Mouse (Mus musculus): ENCODE measurements around the gene Tgfb1i1.

The Tgfb1i1 gene

GRCm38 (mm10) chr7:128244410-128245025 lies 2.1 kb upstream of the Tgfb1i1 start:
- no peak for DNase-seq (ENCODE audit: low spot score in 2 of 2)

GRCm38 (mm10) chr7:128245547-128245946 lies 1.1 kb upstream of the Tgfb1i1 start:
- DNase-seq (ENCODE audit: low spot score in 2 of 2): no peak

- DNase-seq (ENCODE audit: low spot score in 2 of 2): peak; percentile 84 to 89
These were observed 831 bp downstream of the Tgfb1i1 start for GRCm38 (mm10) chr7:128247443-128247842.

- no peak for DNase-seq (ENCODE audit: low spot score in 2 of 2)
These were observed 1.8 kb downstream of the Tgfb1i1 start for GRCm38 (mm10) chr7:128248081-128249042.

GRCm38 (mm10) chr7:128249998-128250397 lies 3.4 kb downstream of the Tgfb1i1 start:
- DNase-seq (ENCODE audit: low spot score in 2 of 2): no peak

- no peak for DNase-seq (ENCODE audit: low spot score in 2 of 2)
These were observed 5.3 kb downstream of the Tgfb1i1 start for GRCm38 (mm10) chr7:128251946-128252345.

GRCm38 (mm10) chr7:128252609-128253008 lies 6.0 kb downstream of the Tgfb1i1 start:
- DNase-seq (ENCODE audit: low spot score in 2 of 2): no peak

- DNase-seq (ENCODE audit: low spot score in 2 of 2): no peak
These were observed 8.4 kb downstream of the Tgfb1i1 start for GRCm38 (mm10) chr7:128254978-128255377.

- DNase-seq (ENCODE audit: low spot score in 2 of 2): no peak
These were observed 9.1 kb downstream of the Tgfb1i1 start for GRCm38 (mm10) chr7:128255757-128256156.

GRCm38 (mm10) chr7:128256783-128257334 lies 10.2 kb downstream of the Tgfb1i1 start:
- DNase-seq (ENCODE audit: low spot score in 2 of 2): peak in 1 of 2 experiments; percentile 28

- no peak for DNase-seq (ENCODE audit: low spot score in 2 of 2)
These were observed 18.8 kb downstream of the Tgfb1i1 start, which contains the start of gene Slc5a2 for GRCm38 (mm10) chr7:128265411-128265810. TSS of gene Slc5a2 (plus strand) at chr7:128265657.

- DNase-seq (ENCODE audit: low spot score in 2 of 2): no peak
These were observed 19.4 kb downstream of the Tgfb1i1 start for GRCm38 (mm10) chr7:128266056-128266455.

- no peak for DNase-seq (ENCODE audit: low spot score in 2 of 2)
These were observed 20.8 kb downstream of the Tgfb1i1 start for GRCm38 (mm10) chr7:128267391-128267790.

GRCm38 (mm10) chr7:128267813-128268212 lies 21.2 kb downstream of the Tgfb1i1 start:
- no peak for DNase-seq (ENCODE audit: low spot score in 2 of 2)

GRCm38 (mm10) chr7:128270431-128270850 lies 23.8 kb downstream of the Tgfb1i1 start:
- no peak for DNase-seq (ENCODE audit: low spot score in 2 of 2)

GRCm38 (mm10) chr7:128271496-128271895 lies 24.9 kb downstream of the Tgfb1i1 start:
- no peak for DNase-seq (ENCODE audit: low spot score in 2 of 2)

- DNase-seq (ENCODE audit: low spot score in 2 of 2): no peak
These were observed 29.4 kb downstream of the Tgfb1i1 start for GRCm38 (mm10) chr7:128276051-128276450.

- no peak for DNase-seq (ENCODE audit: low spot score in 2 of 2)
These were observed 33.1 kb downstream of the Tgfb1i1 start for GRCm38 (mm10) chr7:128279750-128280149.

GRCm38 (mm10) chr7:128281765-128282164 lies 35.2 kb downstream of the Tgfb1i1 start:
- no peak for DNase-seq (ENCODE audit: low spot score in 2 of 2)

- no peak for DNase-seq (ENCODE audit: low spot score in 2 of 2)
These were observed 36.1 kb downstream of the Tgfb1i1 start for GRCm38 (mm10) chr7:128282532-128283244.

GRCm38 (mm10) chr7:128284047-128284446 lies 37.4 kb downstream of the Tgfb1i1 start:
- no peak for DNase-seq (ENCODE audit: low spot score in 2 of 2)

- no peak for DNase-seq (ENCODE audit: low spot score in 2 of 2)
These were observed 38.4 kb downstream of the Tgfb1i1 start for GRCm38 (mm10) chr7:128285060-128285459.
